Mouse (Mus musculus): ENCODE results near the gene Zbtb45. TPM values are rescaled to one million over a fixed set of nuclear protein-coding genes. Genes with fewer than 3 reads are reported as not detected.

The Zbtb45 gene
- total and polyA plus RNA-seq, 3 experiments, result 6.7 to 17.1 (median 9.5) TPM

- Histone ChIP-seq H3K4me1 (ENCODE audit: control insufficient read depth in 1 of 2, insufficient read depth in 2 of 2) (peaks cover 20 to 56% of the 10 kb centered on the region in 2 experiments), H3K4me3 (replicated peaks in 1 of 3; ENCODE audit: low read depth in 2 of 3, low read length in 2 of 3, poor library complexity in 1 of 3) (peak overlapping the region; percentile 65 to 89 (median 73))
Measured at GRCm38 (mm10) chr7:13033451-13034147, 23.8 kb upstream of the Zbtb45 start.

GRCm38 (mm10) chr7:13032541-13032940 is 22.7 kb upstream of the Zbtb45 start:
- dilution Hi-C loops (cut with MboI; ENCODE audit: extremely low pct_ligation_motif_present, extremely low pct_unique_long_range_greater_than_20kb, low sequenced_read_pairs), result no loop called here
- Histone ChIP-seq H3K27me3 (replicated peaks) (no peaks in the 10 kb centered on the region), H3K4me3 (replicated peaks in 1 of 3; ENCODE audit: low read depth in 2 of 3, low read length in 2 of 3, poor library complexity in 1 of 3) (no peak overlapping the region), H3K9me3 (replicated peaks; ENCODE audit: low read length) (no peaks in the 10 kb centered on the region), H3K79me2 (replicated peaks; ENCODE audit: control insufficient read depth, extremely low read depth, insufficient read depth, poor library complexity, severe bottlenecking) (peaks cover 24% of the 10 kb centered on the region), H3K27ac (ENCODE audit: insufficient read depth, low read depth) (no peak overlapping the region), H3K4me2 (ENCODE audit: insufficient read depth, low read depth, poor library complexity, severe bottlenecking) (no peak overlapping the region), H3K36me3 (replicated peaks in 1 of 2; ENCODE audit: control insufficient read depth in 1 of 2, insufficient read depth in 1 of 2, low read length in 1 of 2) (peaks cover 69 to 79% of the 10 kb centered on the region in 2 experiments), H3K9ac (ENCODE audit: insufficient read depth, low read depth) (no peak overlapping the region), H3K4me1 (ENCODE audit: control insufficient read depth in 1 of 2, insufficient read depth in 2 of 2) (peaks cover 20 to 66% of the 10 kb centered on the region in 2 experiments)
- no peak for TF ChIP-seq ELF1 (IDR thresholded peaks at IDR 0.05; ENCODE audit: low read depth, low read length)
- TF ChIP-seq CTCF (conservative IDR thresholded peaks at IDR 0.05 in 1 of 2, IDR thresholded peaks at IDR 0.05 in 1 of 2; ENCODE audit: low read depth in 2 of 2, low read length in 2 of 2), result no peak
- no peak for TF ChIP-seq MAFK (IDR thresholded peaks at IDR 0.05; ENCODE audit: insufficient replicate concordance, low read length)
- no peak for TF ChIP-seq ZMIZ1 (IDR thresholded peaks at IDR 0.05; ENCODE audit: low read depth, low read length)
- TF ChIP-seq ZKSCAN1 (IDR thresholded peaks at IDR 0.05; ENCODE audit: borderline replicate concordance, low read depth, low read length), result no peak
- no peak for DNase-seq (ENCODE audit: extremely low read depth)
- in situ Hi-C loops (cut with MboI; ENCODE audit: low pct_ligation_motif_present, low pct_unique_long_range_greater_than_20kb, low sequenced_read_pairs), result no loop called here

More at GRCm38 (mm10) chr7:13033451-13034147, 23.8 kb upstream of the Zbtb45 start:
- Histone ChIP-seq H3K79me2 (replicated peaks; ENCODE audit: control insufficient read depth, extremely low read depth, insufficient read depth, poor library complexity, severe bottlenecking) (peaks cover 22% of the 10 kb centered on the region), H3K36me3 (replicated peaks in 1 of 2; ENCODE audit: control insufficient read depth in 1 of 2, insufficient read depth in 1 of 2, low read length in 1 of 2) (peaks cover 58 to 69% of the 10 kb centered on the region in 2 experiments), H3K4me2 (ENCODE audit: insufficient read depth, low read depth, poor library complexity, severe bottlenecking) (peak overlapping the region; percentile 52), H3K27me3 (replicated peaks) (no peaks in the 10 kb centered on the region), H3K9ac (ENCODE audit: insufficient read depth, low read depth) (peak overlapping the region; percentile 77), H3K27ac (ENCODE audit: insufficient read depth, low read depth) (peak overlapping the region; percentile 93), H3K9me3 (replicated peaks; ENCODE audit: low read length) (no peaks in the 10 kb centered on the region)
- in situ Hi-C loops (cut with MboI; ENCODE audit: low pct_ligation_motif_present, low pct_unique_long_range_greater_than_20kb, low sequenced_read_pairs), result no loop called here
- DNase-seq (ENCODE audit: extremely low read depth), result no peak
- TF ChIP-seq ZNF384 (IDR thresholded peaks at IDR 0.05; ENCODE audit: low read depth, low read length) (no peak), ZC3H11A (IDR thresholded peaks at IDR 0.05; ENCODE audit: low read depth, low read length) (no peak), MYC (IDR thresholded peaks at IDR 0.05; ENCODE audit: low read depth, low read length) (no peak), POLR2AphosphoS2 (IDR thresholded peaks at IDR 0.05; ENCODE audit: low read depth, low read length) (no peak), E2F4 (IDR thresholded peaks at IDR 0.05; ENCODE audit: insufficient replicate concordance, low read depth, low read length) (no peak), USF1 (IDR thresholded peaks at IDR 0.05; ENCODE audit: low read depth, low read length) (no peak), PAX5 (IDR thresholded peaks at IDR 0.05; ENCODE audit: low read length) (no peak), JUN (IDR thresholded peaks at IDR 0.05; ENCODE audit: insufficient read depth, low read depth, low read length) (no peak), SMC3 (IDR thresholded peaks at IDR 0.05; ENCODE audit: low read depth, low read length) (no peak), MXI1 (IDR thresholded peaks at IDR 0.05; ENCODE audit: low read depth, low read length) (no peak), RCOR1 (conservative IDR thresholded peaks at IDR 0.05; ENCODE audit: low read depth, low read length) (no peak)
- dilution Hi-C loops (cut with MboI; ENCODE audit: extremely low pct_ligation_motif_present, extremely low pct_unique_long_range_greater_than_20kb, low sequenced_read_pairs), result no loop called here

Measured in CH12.LX (cell line).